Mouse (Mus musculus) adrenal gland, postnatal 36 days (tissue): Measurements from ENCODE around the gene Fhl2. TPM values are rescaled to one million over a fixed set of nuclear protein-coding genes. Genes with fewer than 3 reads are reported as not detected.

ENCODE experiments used
- DNase-seq, 2 experiments: peaks; one replicate each; pipeline ENCODE4 v3.0.0; 2021; ENCODE audit warnings: mixed read lengths in 1 of 2
- long read RNA-seq, 2 experiments: library from polyadenylated mRNA; stranded (forward); transcript quantifications; one replicate each; pipeline ENCODE4 v2.0.0; 2021; ENCODE audit warnings: borderline sequencing depth in 2 of 2
- total RNA-seq, 2 experiments: library from RNA; stranded (reverse); gene quantifications; 2 replicates each; pipeline ENCODE4 v1.2.3; 2021

Gene Fhl2
- total RNA-seq, result 10 to 100 TPM; 25.4 to 27.6 TPM
- long read RNA-seq, experiment 1, transcript Fhl2-201 (6 exons, 1,563 nt), result major isoform, 20 of 25 reads
- long read RNA-seq, experiment 1, partial matches to known transcripts, result 1 of 25 reads
- long read RNA-seq, experiment 1, other reads (novel, unspliced or antisense), result 3 of 25 reads
- long read RNA-seq, experiment 2, transcript Fhl2-201 (6 exons, 1,563 nt), result major isoform, 7 of 7 reads
- long read RNA-seq, experiment 2, partial matches to known transcripts, result 0 of 7 reads
- long read RNA-seq, experiment 2, other reads (novel, unspliced or antisense), result 0 of 7 reads

- DNase-seq, result no peak
These were observed at the start of gene Fhl2 for GRCm38 (mm10) chr1:43196661-43197241. Gene Fhl2, minus strand, starts transcription at chr1:43196984.

DNA sequence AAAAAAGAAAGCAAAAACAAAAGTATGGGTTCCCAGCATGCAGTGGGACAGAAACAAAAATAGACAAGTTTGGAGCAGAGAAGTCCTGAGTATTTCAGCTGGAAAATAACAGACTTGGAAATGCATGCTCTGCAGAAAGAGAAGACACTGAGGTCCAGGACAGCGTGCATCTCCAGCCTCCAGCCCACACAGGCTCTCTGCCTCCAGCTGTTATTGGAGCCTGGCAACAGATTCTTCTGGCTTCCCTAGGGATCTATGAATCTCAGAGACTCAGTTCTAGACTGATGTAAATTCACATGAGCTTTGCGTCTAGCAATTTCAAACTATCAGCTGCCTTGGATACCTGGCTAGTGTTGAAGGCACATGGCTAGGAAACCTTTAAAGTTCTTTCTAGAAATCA lies 48.2 kb upstream of the Fhl2 start:
- DNase-seq, result peak in 1 of 2 experiments; percentile 10

- no peak for DNase-seq
These were observed 44.4 kb upstream of the Fhl2 start for GRCm38 (mm10) chr1:43241208-43241607.

DNA sequence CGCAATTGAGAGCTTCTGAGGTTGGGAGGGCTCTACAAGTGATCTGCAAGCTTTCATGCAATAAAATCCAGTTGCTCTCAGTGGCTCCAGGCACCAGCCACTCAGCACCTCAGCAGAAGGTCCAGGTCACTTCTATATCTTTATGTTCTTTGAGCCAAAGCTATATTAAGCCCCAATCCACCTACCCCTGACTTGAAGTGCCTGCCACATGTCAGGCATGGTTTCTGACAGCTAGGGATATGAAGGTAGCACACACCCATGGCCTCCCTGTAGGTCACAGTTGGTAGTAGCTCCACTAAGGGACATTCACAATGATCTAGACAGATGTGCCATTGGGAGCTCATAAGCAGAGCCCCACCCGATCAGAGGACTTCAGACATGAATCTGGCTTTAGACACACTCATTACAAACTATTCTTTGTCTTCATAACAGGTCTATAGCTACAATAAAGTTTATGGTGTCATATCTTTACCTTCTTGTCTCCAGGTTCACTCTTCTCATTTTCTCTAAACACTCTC lies 43.1 kb upstream of the Fhl2 start:
- no peak for DNase-seq

DNA sequence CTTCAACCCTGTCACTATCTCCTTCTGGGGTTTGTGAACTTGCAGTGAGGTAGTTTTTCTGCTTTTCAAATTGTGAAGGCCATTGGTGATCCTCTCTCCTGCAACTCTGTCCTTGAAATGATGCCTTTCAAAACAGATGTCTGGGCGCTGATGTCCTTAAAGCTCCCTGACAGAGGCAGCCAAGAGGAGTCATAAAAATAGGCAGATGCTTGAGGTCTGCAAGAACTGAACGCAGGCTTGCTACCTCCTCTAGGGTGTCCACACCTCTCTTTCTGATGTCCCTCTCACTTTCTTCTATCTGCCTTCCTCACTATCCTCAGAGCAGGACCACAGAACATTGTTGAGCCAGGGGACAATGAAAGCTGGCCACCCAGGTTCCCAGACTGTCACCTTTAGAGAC lies 41.7 kb upstream of the Fhl2 start:
- no peak for DNase-seq

- DNase-seq, result no peak
These were observed 40.8 kb upstream of the Fhl2 start for GRCm38 (mm10) chr1:43237360-43238235.

GRCm38 (mm10) chr1:43225531-43226151 lies 28.9 kb upstream of the Fhl2 start:
- no peak for DNase-seq

DNA sequence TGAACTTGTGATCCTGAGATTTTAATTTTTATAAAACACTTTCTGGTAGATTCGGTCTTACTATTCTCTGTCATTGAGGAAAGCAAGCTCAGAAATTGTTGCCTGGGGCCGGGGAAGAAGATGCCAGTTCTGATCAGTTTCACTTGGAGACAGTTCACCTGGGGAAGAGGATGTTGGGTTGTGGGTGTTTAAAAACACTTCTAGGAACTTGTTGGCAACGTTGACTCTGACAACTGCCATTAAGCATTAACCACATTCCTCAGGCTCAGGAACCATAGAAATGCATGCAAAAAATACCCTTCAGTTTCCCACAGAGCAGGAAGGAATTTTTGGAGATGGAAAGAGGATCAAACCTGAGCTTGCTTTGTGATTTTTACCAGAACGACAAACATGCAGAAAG lies 28.2 kb upstream of the Fhl2 start:
- DNase-seq, result no peak

DNA sequence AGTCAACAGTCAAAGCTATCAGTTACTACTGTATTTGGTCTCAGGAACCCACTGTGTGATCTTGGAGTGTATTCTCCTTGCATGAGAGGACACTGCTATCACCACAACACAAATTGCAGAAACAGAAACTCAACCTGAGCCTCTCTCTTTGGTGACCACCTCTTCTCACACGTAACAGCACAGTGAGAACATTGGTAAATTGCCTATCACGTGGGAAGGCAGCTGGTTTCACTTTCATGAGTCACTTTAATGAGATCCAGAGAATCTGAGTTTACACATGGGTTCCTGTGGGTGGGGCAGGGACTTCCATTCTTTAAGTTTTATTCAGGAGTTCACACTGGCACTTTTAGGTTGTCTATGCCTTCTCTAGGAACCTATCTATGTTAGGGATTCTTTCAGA lies 27.4 kb upstream of the Fhl2 start:
- no peak for DNase-seq

DNA sequence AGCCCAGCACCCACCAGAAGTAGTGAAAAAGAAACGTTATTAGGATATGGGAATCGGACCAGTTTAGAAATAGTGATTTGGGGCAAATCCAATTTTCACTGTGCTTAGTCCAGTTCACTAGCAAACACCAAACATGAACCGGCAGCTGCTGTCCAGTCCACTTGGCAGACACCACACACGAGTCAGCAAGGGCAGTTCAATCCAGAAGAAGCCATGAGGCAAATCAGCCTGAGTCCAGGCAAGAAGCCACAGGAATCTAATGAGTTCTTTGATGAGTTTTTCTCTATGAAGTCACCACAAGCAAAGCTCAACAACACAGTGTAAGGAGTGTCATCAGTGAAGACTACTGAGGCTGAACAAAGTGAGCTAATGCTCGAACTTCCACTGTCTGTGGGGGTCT lies 26.3 kb upstream of the Fhl2 start:
- no peak for DNase-seq

GRCm38 (mm10) chr1:43218016-43218680 lies 21.4 kb upstream of the Fhl2 start:
- DNase-seq, result no peak

DNA sequence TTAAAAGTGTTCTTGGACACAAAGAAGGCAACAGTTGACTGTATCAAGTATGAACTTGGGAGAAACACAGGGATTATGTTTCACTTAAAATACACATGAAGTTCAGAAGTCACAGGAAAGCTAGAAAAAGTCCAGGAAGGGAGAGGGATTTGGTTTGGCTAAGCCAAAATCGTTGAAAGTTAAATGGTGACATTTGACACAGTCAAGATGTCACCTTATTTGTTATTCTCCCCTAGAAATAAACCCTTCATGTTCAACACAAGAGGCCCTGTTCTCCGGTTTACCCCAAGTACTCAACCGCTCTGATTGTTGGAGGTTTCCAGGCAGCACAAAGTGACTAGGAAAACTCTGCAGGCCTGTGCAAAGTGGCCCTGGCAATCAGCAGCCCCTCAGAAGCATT lies 18.8 kb upstream of the Fhl2 start:
- DNase-seq, result no peak

- DNase-seq, result no peak
These were observed 14.5 kb upstream of the Fhl2 start for GRCm38 (mm10) chr1:43211274-43211673.

DNA sequence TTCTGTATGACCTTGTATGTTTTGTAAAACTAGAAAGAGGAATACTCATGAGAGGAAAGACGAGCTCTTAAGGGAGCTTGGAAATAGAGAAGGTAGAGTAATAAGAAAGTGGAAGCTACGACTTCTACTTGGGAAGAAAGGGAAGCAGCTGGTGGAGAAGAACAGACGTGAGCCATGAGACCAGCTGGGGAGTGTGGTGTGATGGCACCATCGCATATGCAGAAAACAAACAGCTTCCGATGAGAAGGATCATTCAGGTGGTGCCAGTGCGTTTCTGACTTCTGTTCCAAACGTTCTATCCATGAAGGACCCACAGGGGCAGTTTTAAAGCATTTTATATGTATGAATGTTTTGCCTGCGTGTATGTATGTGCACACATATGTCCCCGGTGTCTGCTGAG lies 13.5 kb upstream of the Fhl2 start:
- no peak for DNase-seq

DNA sequence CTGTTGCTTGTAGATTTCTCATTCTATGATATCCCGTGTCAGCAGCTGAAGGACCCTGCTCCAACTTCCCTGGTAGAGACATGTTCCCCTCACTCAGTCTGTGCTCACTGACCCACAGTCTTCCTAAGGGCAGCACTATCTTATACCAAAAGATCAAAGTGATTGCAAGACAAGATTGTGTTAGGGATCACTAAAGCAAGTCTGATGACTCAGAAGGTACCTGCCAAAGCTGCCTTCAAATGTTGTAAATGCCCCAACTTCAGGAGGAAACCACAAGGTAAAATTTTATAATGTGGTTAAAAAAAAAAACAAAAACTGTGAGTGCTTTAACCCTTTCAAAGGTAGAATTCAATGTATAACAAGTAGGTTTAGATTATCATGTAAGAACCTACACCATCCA lies 10.4 kb upstream of the Fhl2 start:
- DNase-seq, result no peak

DNA sequence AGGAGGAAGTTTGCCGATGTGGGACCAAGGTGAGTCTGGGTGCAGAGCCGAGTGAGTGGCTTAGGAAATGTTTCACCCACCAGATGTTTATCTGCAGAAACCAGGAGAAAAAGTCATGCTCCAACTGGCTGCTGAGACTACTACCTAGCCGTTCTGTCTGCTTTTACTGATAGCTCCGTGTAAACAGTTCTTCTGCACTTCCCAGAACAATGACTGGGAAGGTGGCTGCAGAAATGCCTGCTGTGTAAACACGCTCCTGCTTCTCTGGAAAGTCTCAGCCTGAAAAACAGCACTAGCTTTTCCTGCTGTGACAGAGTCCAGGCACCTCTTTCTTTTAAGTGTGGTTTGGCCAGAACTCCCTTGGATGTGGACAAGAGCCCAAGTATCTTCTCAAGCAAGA lies 6.5 kb upstream of the Fhl2 start:
- no peak for DNase-seq

GRCm38 (mm10) chr1:43202226-43202625 lies 5.4 kb upstream of the Fhl2 start:
- no peak for DNase-seq

GRCm38 (mm10) chr1:43201796-43202195 lies 5.0 kb upstream of the Fhl2 start:
- no peak for DNase-seq

DNA sequence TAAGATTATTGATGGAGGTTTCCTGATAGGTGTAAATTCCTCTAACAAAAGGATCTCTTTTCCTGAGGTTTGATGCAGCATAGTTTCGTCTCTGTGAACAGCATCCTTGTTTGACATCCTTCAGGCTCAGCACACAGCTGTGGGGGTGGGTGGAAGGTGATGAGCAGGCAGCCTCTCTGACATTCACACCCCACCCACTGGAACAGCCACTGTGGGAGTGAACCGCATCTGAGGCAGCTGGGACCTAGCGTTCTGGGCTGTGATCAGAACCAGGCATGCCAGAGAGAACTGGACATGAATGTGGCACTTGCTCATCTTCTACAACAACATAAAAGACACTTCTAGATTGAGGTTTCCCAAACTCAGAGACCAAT lies 3.1 kb upstream of the Fhl2 start:
- DNase-seq, result no peak

DNA sequence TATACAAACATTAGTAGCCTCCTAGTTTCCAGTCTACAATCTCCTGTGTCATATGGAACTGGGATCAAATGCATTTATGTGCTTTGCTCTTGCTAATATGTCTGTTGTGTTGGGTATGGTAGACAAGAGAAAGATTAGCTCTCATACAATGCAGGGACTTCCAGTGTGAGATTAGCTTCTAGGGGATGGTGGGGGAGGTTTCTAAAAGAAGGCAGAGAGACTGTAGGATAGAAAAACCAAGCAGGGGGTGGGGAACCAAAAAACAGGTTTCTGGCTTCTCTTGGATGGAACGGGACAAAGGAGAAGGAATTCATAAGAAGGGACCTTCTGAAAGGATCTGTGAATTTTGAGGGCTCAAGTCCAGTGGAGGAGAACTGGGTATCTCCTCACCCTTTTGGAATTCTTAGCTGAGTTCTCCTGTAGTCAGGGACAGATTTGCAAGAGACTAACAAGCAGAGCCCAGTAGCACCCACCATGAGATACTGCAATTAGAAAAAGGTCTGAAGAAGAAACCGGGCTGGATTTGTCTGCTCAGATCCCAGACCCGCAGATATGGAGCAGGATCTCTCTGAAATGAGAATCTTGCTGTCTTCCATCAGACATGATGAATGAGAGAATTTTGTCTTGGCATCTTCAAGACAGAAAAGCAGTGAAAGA lies 2.6 kb upstream of the Fhl2 start:
- no peak for DNase-seq

- no peak for DNase-seq
These were observed 725 bp downstream of the Fhl2 start for GRCm38 (mm10) chr1:43196059-43196458.

DNA sequence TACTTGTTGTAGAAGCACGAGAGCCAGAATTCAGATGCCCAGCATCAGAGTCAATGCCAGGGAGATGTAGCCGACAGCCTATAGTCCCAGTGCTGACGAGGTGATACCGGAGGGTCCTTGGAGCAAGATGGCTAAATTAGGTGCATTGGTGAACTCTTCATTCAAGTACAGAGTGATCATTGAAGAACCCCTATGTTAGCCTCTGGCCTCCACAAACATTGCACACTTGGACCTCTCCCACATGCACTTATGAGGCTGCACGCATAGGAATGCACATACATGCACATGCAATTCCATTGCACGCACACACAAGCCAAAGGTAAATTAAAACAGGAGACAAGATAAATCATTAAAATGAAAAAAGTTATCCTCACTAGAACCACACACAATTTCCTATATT lies 3.4 kb downstream of the Fhl2 start:
- DNase-seq, result no peak
